Mouse (Mus musculus) lung, postnatal 0 days (tissue): ENCODE results near the gene Itgad.

Experiments
- CTCF ChIP-seq: IDR thresholded peaks from 2 replicates; pipeline ENCODE4 v1.5.1; 2016; ENCODE audit warnings: antibody characterized with exemption, mild to moderate bottlenecking
- EP300 ChIP-seq: IDR thresholded peaks from 2 replicates; pipeline ENCODE4 v1.6.1; 2016; ENCODE audit warnings: antibody characterized with exemption, mild to moderate bottlenecking, control low read depth

DNA sequence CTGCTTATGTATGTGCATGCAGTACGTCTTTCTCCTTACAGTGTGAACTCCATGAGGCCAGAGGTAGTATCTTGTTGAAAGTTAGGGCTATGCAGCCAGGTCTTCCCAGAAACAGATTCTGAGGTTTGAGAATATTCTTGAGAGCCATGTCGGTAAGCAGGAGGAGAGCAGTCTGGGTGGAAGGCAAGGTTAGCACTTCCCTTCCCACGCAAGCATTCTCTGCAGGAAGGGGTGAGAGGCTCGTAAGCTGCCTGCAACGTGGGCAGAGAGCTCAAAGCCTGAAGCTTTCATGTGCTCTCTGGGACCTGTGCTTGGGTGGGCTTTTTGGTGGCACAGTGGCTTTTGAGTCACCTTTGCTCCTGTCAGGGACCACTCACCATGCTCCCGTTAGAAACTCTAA, 26.4 kb downstream of the Itgad start:
- TF ChIP-seq EP300: no peak
- TF ChIP-seq CTCF: no peak
